Mouse (Mus musculus): ENCODE results near the gene Cadm1. TPM values are rescaled to one million over a fixed set of nuclear protein-coding genes. Genes with fewer than 3 reads are reported as not detected.

Cadm1 gene
- polyA plus RNA-seq (2015; fragmentation: Nextera tagmentation; extraction: Ambion mirVana): 7.4 and 10.5 TPM in 2 replicates

GRCm38 (mm10) chr9:47529602-47530450 lies at the start of gene Cadm1:
Gene Cadm1, plus strand, starts transcription at chr9:47530173.
- peak; percentile 82 for DNase-seq
- Histone ChIP-seq H3K27ac (no peak within 1 kb of the TSS; the same call in 1 of the 2 replicates), H3K4me1 (replicated peaks) (peaks cover 21% of the 10 kb centered on the region), H3K36me3 (no peaks in the 10 kb centered on the region), H3K9ac (peak within 1 kb of the TSS; percentile 61), H3K27me3 (peaks cover 72% of the 10 kb centered on the region), H3K4me2 (peak within 1 kb of the TSS; percentile 71), H3K4me3 (replicated peaks) (peak within 1 kb of the TSS; percentile 61), H3K9me3 (replicated peaks) (no peaks in the 10 kb centered on the region)
- under 1% methylated on average over 68 of the region's 72 CpGs for WGBS (ENCODE audit: insufficient replicate concordance)
- ATAC-seq (ENCODE audit: low read depth): peak; percentile 93

GRCm38 (mm10) chr9:47484506-47484905 lies 45.5 kb upstream of the Cadm1 start:
- no peaks in the 10 kb centered on the region for H3K9me3 ChIP-seq (replicated peaks)
- H3K27ac ChIP-seq: no peak overlapping the region
- ATAC-seq (ENCODE audit: low read depth): no peak
- 71% methylated on average over 5 of the region's 5 CpGs for WGBS (ENCODE audit: insufficient replicate concordance)
- no peak overlapping the region for H3K4me3 ChIP-seq (replicated peaks)
- H3K27me3 ChIP-seq: no peaks in the 10 kb centered on the region
- no peak overlapping the region for H3K4me2 ChIP-seq
- no peak overlapping the region for H3K9ac ChIP-seq
- no peak for DNase-seq
- H3K4me1 ChIP-seq (replicated peaks): no peaks in the 10 kb centered on the region
- H3K36me3 ChIP-seq: no peaks in the 10 kb centered on the region

- no peak overlapping the region for H3K27ac ChIP-seq
- no peaks in the 10 kb centered on the region for H3K36me3 ChIP-seq
- no peak overlapping the region for H3K4me2 ChIP-seq
- H3K9ac ChIP-seq: no peak overlapping the region
- H3K4me3 ChIP-seq (replicated peaks): no peak overlapping the region
- no peak for DNase-seq
- H3K4me1 ChIP-seq (replicated peaks): no peaks in the 10 kb centered on the region
- ATAC-seq (ENCODE audit: low read depth): no peak
- WGBS (ENCODE audit: insufficient replicate concordance): 65% methylated on average over 4 of the region's 4 CpGs
- H3K27me3 ChIP-seq: no peaks in the 10 kb centered on the region
- H3K9me3 ChIP-seq (replicated peaks): no peaks in the 10 kb centered on the region
Observed at GRCm38 (mm10) chr9:47485186-47485585, 44.8 kb upstream of the Cadm1 start.

GRCm38 (mm10) chr9:47499761-47500160 lies 30.2 kb upstream of the Cadm1 start:
- Histone ChIP-seq H3K36me3 (no peaks in the 10 kb centered on the region), H3K9ac (no peak overlapping the region), H3K27ac (no peak overlapping the region), H3K27me3 (no peaks in the 10 kb centered on the region), H3K4me2 (no peak overlapping the region), H3K4me3 (replicated peaks) (no peak overlapping the region), H3K4me1 (replicated peaks) (no peaks in the 10 kb centered on the region), H3K9me3 (replicated peaks) (no peaks in the 10 kb centered on the region)
- 23% methylated on average over 3 of the region's 3 CpGs for WGBS (ENCODE audit: insufficient replicate concordance)
- no peak for ATAC-seq (ENCODE audit: low read depth)
- DNase-seq: no peak

GRCm38 (mm10) chr9:47505956-47506355 lies 24.0 kb upstream of the Cadm1 start:
- WGBS (ENCODE audit: insufficient replicate concordance): 61% methylated on average over 13 of the region's 13 CpGs
- DNase-seq: no peak

GRCm38 (mm10) chr9:47506876-47507275 lies 23.1 kb upstream of the Cadm1 start:
- no peak for DNase-seq
- Histone ChIP-seq H3K27ac (no peak overlapping the region), H3K27me3 (no peaks in the 10 kb centered on the region), H3K9me3 (replicated peaks) (no peaks in the 10 kb centered on the region), H3K4me3 (replicated peaks) (no peak overlapping the region), H3K4me1 (replicated peaks) (no peaks in the 10 kb centered on the region), H3K4me2 (no peak overlapping the region), H3K9ac (no peak overlapping the region), H3K36me3 (no peaks in the 10 kb centered on the region)
- 85% methylated on average over 17 of the region's 17 CpGs for WGBS (ENCODE audit: insufficient replicate concordance)
- no peak for ATAC-seq (ENCODE audit: low read depth)

More at GRCm38 (mm10) chr9:47505956-47506355, 24.0 kb upstream of the Cadm1 start:
- H3K27me3 ChIP-seq: no peaks in the 10 kb centered on the region
- no peaks in the 10 kb centered on the region for H3K4me1 ChIP-seq (replicated peaks)
- no peak overlapping the region for H3K4me2 ChIP-seq
- H3K9me3 ChIP-seq (replicated peaks): no peaks in the 10 kb centered on the region
- H3K27ac ChIP-seq: no peak overlapping the region
- no peak overlapping the region for H3K9ac ChIP-seq
- no peak for ATAC-seq (ENCODE audit: low read depth)
- H3K36me3 ChIP-seq: no peaks in the 10 kb centered on the region
- H3K4me3 ChIP-seq (replicated peaks): no peak overlapping the region

GRCm38 (mm10) chr9:47508109-47508508 lies 21.9 kb upstream of the Cadm1 start:
- no peak overlapping the region for H3K27ac ChIP-seq
- no peak for DNase-seq
- H3K36me3 ChIP-seq: no peaks in the 10 kb centered on the region
- H3K9me3 ChIP-seq (replicated peaks): no peaks in the 10 kb centered on the region
- no peak overlapping the region for H3K4me2 ChIP-seq
- no peak for ATAC-seq (ENCODE audit: low read depth)
- no peak overlapping the region for H3K4me3 ChIP-seq (replicated peaks)
- WGBS (ENCODE audit: insufficient replicate concordance): 31% methylated on average over 3 of the region's 3 CpGs
- H3K4me1 ChIP-seq (replicated peaks): no peaks in the 10 kb centered on the region
- H3K27me3 ChIP-seq: no peaks in the 10 kb centered on the region
- H3K9ac ChIP-seq: no peak overlapping the region

- DNase-seq (no peak), ATAC-seq (ENCODE audit: low read depth) (no peak)
- 61% methylated on average over 3 of the region's 3 CpGs for WGBS (ENCODE audit: insufficient replicate concordance)
- no peaks in the 10 kb centered on the region for H3K4me1 ChIP-seq (replicated peaks)
- no peaks in the 10 kb centered on the region for H3K9me3 ChIP-seq (replicated peaks)
- peaks cover 4% of the 10 kb centered on the region; the same call in 1 of the 2 replicates for H3K27me3 ChIP-seq
- H3K27ac ChIP-seq: no peak overlapping the region
- no peaks in the 10 kb centered on the region for H3K36me3 ChIP-seq
- H3K9ac ChIP-seq: no peak overlapping the region
- no peak overlapping the region for H3K4me2 ChIP-seq
- H3K4me3 ChIP-seq (replicated peaks): no peak overlapping the region
Observed at GRCm38 (mm10) chr9:47512521-47512920, 17.5 kb upstream of the Cadm1 start.

GRCm38 (mm10) chr9:47514318-47514717 lies 15.7 kb upstream of the Cadm1 start:
- no peak overlapping the region for H3K4me3 ChIP-seq (replicated peaks)
- no peaks in the 10 kb centered on the region for H3K36me3 ChIP-seq
- no peak for DNase-seq
- no peaks in the 10 kb centered on the region for H3K4me1 ChIP-seq (replicated peaks)
- H3K9ac ChIP-seq: no peak overlapping the region
- H3K4me2 ChIP-seq: no peak overlapping the region
- H3K27ac ChIP-seq: no peak overlapping the region
- H3K27me3 ChIP-seq: peaks cover 4% of the 10 kb centered on the region; the same call in 1 of the 2 replicates
- 19% methylated on average over 8 of the region's 8 CpGs for WGBS (ENCODE audit: insufficient replicate concordance)
- no peak for ATAC-seq (ENCODE audit: low read depth)
- no peaks in the 10 kb centered on the region for H3K9me3 ChIP-seq (replicated peaks)

- no peak overlapping the region for H3K4me3 ChIP-seq (replicated peaks)
- H3K9me3 ChIP-seq (replicated peaks): no peaks in the 10 kb centered on the region
- no peaks in the 10 kb centered on the region for H3K36me3 ChIP-seq
- no peak overlapping the region for H3K4me2 ChIP-seq
- no peak for ATAC-seq (ENCODE audit: low read depth)
- peaks cover 4% of the 10 kb centered on the region; the same call in 1 of the 2 replicates for H3K27me3 ChIP-seq
- DNase-seq: no peak
- no peak overlapping the region for H3K27ac ChIP-seq
- 30% methylated on average over 4 of the region's 4 CpGs for WGBS (ENCODE audit: insufficient replicate concordance)
- no peaks in the 10 kb centered on the region for H3K4me1 ChIP-seq (replicated peaks)
- H3K9ac ChIP-seq: no peak overlapping the region
Observed at GRCm38 (mm10) chr9:47516238-47516637, 13.7 kb upstream of the Cadm1 start.

GRCm38 (mm10) chr9:47527290-47527689 lies 2.7 kb upstream of the Cadm1 start:
- H3K27me3 ChIP-seq: peaks cover 50% of the 10 kb centered on the region

GRCm38 (mm10) chr9:47527741-47528140 lies 2.2 kb upstream of the Cadm1 start:
- H3K4me3 ChIP-seq (replicated peaks): no peak overlapping the region
- H3K9me3 ChIP-seq (replicated peaks): no peaks in the 10 kb centered on the region
- H3K27ac ChIP-seq: no peak overlapping the region
- WGBS (ENCODE audit: insufficient replicate concordance): 61% methylated on average over 5 of the region's 5 CpGs
- H3K4me1 ChIP-seq (replicated peaks): peaks cover 21% of the 10 kb centered on the region
- ATAC-seq (ENCODE audit: low read depth) (no peak), DNase-seq (no peak)
- no peaks in the 10 kb centered on the region for H3K36me3 ChIP-seq
- no peak overlapping the region for H3K9ac ChIP-seq
- H3K4me2 ChIP-seq: no peak overlapping the region
- peaks cover 54% of the 10 kb centered on the region for H3K27me3 ChIP-seq

More at GRCm38 (mm10) chr9:47527290-47527689, 2.7 kb upstream of the Cadm1 start:
- peaks cover 21% of the 10 kb centered on the region for H3K4me1 ChIP-seq (replicated peaks)
- H3K9me3 ChIP-seq (replicated peaks): no peaks in the 10 kb centered on the region
- H3K9ac ChIP-seq: no peak overlapping the region
- H3K36me3 ChIP-seq: no peaks in the 10 kb centered on the region
- no peak overlapping the region for H3K27ac ChIP-seq
- 82% methylated on average over 9 of the region's 9 CpGs for WGBS (ENCODE audit: insufficient replicate concordance)
- no peak overlapping the region for H3K4me3 ChIP-seq (replicated peaks)
- H3K4me2 ChIP-seq: no peak overlapping the region
- no peak for DNase-seq
- ATAC-seq (ENCODE audit: low read depth): no peak

Measured in liver, embryonic 13.5 days (tissue).